Mouse (Mus musculus) T-helper 17 cell (primary cell): Measurements from ENCODE around the gene Lhx3.

Experiments
- in situ Hi-C, 2 experiments: fragments of 300-600 bp; cut with MboI, MseI; formaldehyde crosslinking; loops; 1 replicate in 1 of 2; 2 replicates in 1 of 2; pipeline ENCODE4 v1.15.1; 2025; ENCODE audit warnings: high pct_unique_total_duplicates in 2 of 2

Gene Lhx3

DNA sequence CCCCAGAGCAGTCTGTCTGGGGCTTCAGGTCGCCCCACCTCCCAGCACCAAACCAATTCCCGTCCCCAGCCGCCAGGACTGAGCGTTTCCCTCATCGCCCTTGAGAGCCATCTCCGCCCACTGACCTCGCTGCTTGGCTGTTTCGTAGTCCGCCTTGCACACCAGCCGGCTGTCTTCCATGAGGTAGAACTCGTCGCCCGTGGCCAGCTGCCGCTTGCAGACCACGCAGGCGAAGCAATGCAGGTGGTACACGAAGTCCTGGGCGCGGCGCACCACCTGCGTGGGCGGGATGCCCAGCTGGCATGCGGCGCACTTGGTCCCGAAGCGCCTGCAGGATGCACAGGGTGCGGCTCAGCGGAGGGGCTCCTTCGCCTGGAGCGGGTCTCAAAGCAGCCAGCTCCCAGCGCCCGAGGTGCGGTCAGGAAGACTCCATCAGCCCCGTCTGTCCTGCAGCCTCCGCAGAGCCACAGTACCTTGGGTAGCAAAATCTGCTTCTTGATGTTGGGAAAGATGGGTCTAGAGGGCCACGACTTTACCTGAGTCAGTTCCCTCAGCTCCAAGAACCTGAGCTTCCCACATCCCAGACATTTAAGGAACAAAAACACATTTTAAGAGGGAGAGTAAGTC is 5.1 kb downstream of the Lhx3 start:
- in situ Hi-C loops = no loop called here

DNA sequence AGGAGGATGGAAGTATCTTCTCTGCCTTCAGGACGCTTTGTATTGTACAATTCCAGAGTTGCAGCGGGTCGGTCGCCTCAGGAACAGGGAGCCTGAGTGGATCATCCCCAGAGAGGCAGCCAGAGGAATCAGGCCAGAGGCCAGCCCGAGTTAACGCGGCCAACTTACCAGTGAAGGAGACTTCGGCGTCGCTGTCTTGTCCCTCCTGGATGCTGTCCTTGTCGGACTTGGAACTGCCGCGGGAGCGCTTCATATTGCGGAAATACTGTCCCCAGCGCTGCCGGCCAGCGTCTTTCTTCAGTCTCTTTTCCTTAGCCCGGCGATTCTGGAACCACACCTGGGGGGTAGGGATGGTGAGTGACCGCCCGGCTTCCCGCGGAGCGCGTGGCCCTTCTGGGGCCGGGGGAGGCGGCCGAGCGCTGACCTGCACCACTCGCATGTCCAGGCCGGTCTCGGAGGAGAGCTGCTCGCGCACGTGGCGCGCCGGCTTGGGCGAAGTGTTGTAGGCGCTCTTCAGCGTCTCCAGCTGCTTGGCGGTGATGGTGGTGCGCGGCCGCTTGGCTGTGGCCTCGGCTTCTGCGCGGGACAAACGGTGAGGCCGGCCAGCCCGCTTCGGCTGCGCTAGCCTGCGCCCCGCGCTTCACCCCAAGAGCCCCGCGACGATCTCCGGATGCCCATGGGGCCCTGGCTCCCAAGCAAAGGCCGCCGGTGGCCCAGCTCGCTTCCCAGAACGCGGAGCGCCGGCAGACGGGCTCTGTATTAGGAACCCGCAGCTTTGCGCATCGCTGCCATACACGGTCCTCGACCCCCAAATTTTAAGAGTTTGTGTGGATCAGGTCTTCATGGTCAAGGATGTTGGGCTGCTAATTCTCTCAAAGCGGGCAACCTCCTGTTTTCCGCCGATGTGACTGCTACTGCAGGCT is 5.9 kb downstream of the Lhx3 start:
- in situ Hi-C loops = no loop called here

DNA sequence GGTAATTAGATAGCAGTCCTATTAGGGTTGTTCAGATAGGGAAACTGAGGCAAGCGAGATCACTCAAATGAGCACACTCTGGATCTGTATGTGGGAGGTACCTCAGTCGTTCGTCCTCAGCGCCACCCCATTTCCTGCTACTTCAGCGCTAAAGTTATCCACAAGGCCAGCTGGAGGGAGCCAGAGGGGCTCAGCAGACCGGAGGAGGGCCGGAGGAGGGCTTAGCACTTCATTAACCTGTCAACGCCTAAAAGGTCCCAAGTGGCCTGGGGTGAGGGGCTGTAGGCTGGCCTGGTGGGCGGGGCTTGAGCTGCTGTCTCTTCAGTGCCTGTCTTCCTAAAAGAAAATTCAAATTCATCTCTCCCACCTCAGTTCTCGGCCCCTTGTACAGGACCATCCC is 9.6 kb downstream of the Lhx3 start:
- in situ Hi-C loops = no loop called here

DNA sequence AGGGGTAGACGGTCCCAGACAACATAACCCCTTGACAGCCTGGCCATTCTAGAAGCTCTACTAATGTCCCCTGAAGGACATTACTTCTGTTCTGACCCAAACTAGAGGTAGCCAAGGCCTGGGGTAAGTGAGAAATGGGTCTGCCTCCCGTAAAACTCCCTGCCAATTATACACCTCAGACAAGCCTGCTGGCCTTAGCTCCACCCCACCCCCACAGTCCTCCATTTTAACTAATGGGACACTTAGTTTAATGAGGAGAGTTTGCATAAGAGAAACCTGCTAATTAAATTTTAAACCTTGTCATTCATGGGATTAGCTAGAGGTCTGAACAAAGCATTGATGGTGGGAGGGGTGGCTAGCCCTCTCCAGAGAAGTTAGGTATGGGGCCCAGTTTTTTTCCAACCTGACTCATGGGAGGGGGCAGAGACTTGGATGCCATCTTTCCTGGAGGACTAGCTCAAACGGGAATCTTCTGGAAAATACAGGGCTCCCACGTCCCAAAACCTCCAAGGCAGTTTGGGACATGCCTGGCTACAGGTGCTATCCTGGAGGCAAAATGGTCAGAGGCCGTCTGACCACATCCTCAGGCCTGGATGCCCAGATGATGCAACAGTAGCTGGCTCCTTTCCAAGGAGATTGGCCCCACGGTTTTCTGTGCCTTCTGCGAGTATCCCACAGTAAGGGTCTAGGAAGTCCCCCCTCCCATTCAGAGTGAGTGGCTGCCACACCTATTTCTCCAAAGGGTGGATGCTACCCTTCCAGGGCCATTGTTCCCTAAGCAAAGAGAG is 13.3 kb downstream of the Lhx3 start:
- in situ Hi-C loops = no loop called here

DNA sequence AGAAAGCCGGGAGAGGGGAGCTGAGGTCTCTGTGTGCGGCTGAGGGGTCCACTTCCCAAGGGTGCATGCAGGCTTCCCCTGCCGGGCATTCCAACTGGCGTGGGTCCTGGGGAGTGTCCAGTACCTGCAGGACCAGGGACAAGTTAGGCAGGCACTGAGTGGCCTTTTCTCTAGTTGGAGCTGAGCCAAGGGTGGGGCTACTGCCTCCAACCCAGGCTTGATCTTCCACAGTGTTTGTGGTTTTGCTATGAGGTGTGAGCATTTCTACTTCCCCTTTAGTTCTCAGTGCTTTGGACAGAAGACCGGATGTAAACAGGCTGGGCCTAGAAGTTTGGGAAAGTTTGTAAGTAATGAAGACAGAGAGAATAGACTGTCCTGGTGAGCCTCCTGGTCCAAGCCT is 19.6 kb downstream of the Lhx3 start:
- in situ Hi-C loops = no loop called here

DNA sequence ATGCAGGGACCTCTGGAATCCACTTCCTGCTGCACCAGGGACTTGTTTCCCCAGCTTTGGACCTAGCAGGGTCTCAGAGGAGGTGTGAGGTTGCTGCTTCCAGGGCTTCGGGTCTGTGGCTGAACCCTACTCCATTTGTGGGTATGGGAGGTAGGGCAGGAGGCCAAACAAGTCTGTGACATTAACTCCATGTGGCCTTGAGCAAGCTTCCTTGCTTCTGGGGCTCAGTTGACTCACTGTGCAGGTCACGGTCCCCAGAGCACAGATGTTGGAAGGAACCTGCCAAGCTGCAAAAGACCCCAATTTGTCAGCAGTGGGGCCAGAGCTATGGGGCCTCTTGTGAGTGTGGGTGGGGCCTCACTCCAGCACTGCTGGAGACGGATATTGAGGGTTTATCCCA is 23.7 kb downstream of the Lhx3 start:
- in situ Hi-C loops = no loop called here

DNA sequence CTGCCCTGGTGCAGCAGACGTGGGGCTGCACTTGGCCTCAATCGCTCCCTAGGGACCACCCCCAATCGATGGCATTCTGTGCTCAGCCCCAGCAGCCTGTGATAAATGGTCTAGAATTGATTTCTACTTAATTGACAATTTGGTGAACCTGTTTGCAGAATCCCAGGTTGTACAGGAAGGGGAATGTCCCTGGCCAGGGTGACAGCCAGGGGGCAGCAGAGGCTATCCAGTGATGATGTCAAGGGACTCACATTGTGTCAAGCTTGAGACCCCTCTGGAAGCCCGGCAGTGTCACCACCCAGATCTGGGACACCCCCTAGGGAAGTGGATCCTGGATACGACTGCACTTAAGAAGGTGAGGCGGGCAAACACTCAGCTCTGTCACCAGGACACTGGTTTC is 25.4 kb downstream of the Lhx3 start:
- in situ Hi-C loops = no loop called here

DNA sequence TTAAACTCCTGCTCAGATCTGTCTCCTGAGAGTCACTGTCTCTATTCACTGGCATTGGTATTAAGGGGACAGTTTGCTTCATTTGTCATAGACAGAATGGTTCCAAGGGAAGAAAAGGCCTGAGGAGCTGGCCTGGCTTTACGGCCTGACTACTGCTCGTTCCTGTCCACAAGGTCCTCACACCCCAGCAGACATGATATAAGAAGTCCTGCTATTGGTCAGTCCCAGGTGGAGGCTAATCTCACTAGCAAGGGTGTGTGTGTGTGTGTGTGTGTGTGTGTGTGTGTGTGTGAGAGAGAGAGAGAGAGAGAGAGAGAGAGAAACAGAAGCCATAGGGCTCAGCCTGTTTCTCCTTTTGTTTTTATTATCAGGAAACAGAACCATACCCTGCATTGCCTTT is 30.9 kb downstream of the Lhx3 start:
- in situ Hi-C loops = loop anchor here (10.0 kb wide), 2 partner anchors 108 to 898 kb away; partner anchors contain the start of genes Adamtsl2 (in 1 of the 2) and Mymk (in 1 of the 2)

DNA sequence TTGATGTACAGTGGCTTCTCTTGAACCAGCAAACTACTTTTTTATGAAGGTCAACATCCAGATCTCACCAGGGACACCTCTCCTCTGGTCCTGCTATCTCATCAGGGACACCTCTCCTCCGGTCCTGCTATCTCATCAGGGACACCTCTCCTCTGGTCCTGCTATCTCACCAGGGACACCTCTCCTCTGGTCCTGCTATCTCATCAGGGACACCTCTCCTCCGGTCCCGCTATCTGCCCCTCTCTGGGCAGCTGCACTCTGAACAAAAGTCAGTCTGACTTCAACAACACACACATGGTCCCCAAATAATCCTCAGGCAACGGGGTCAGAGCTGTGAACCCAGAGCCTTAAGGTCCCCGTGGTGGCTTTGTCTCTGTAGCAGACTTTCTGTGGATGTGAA is 31.4 kb downstream of the Lhx3 start:
- in situ Hi-C loops = loop anchor here (10.0 kb wide), 2 partner anchors 108 to 898 kb away; partner anchors contain the start of genes Adamtsl2 (in 1 of the 2) and Mymk (in 1 of the 2)

DNA sequence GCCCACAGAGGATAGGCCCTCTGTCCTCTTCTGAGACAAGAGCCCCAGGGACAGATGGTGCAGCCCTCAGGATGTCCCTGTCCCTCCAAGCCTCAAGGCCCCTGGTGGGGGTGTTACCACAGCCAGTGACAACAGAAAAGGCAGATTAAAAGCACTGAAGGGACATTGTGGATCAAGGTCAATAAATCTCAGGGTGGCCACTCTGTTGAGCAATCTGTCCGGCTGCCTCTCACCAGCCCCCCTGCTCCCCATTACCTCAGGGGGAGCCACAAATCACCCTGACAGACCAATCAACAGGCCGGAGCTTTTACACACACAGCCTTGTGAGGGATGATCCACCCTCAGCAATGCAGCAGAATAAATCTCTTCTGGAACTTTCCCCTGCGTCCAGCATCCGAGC is 32.9 kb downstream of the Lhx3 start:
- in situ Hi-C loops = loop anchor here (10.0 kb wide), 2 partner anchors 110 to 900 kb away; partner anchors contain the start of genes Adamtsl2 (in 1 of the 2) and Mymk (in 1 of the 2)

DNA sequence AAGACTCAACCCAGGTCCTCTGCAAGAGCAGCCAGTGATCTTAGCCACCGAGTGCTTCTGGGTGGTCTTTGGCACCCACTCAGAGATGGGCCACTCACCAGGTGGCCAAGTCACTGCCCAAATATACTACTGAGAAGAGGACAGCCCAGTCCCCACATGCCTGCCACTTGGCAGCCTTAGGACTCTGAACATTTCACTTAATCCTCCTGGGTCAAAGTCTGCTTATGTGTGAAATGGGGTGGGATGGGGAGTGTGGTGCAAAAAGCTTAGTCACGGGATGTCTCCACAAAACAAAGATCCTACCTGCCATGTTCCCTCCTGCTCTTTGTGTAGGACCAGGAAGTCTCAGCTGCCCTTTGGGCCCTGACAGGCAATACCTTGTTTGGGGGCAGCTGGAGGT is 35.9 kb downstream of the Lhx3 start:
- in situ Hi-C loops = loop anchor here (10.0 kb wide), 2 partner anchors 113 to 903 kb away; partner anchors contain the start of genes Adamtsl2 (in 1 of the 2) and Mymk (in 1 of the 2)

DNA sequence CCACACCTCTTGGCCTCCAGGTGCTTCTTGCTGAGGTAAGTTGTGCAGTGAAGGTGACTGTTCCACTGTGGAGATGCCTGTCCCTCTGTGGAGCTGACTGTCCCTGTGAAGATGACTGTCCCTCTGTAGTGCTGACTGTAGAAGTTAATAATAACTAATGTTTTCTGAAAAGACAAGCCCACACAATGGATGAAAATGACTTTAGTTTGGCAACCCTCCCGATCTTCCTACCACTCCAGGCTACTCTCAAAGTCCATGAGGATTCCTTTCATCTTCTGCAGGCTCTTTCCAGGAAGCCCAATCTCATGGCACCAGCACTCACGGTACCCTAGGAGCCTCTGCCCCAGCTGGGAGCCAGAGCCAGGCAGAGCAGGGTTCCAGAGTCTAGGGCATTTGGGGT is 37.7 kb downstream of the Lhx3 start:
- in situ Hi-C loops = loop anchor here (10.0 kb wide), 2 partner anchors 114 to 904 kb away; partner anchors contain the start of genes Adamtsl2 (in 1 of the 2) and Mymk (in 1 of the 2)

DNA sequence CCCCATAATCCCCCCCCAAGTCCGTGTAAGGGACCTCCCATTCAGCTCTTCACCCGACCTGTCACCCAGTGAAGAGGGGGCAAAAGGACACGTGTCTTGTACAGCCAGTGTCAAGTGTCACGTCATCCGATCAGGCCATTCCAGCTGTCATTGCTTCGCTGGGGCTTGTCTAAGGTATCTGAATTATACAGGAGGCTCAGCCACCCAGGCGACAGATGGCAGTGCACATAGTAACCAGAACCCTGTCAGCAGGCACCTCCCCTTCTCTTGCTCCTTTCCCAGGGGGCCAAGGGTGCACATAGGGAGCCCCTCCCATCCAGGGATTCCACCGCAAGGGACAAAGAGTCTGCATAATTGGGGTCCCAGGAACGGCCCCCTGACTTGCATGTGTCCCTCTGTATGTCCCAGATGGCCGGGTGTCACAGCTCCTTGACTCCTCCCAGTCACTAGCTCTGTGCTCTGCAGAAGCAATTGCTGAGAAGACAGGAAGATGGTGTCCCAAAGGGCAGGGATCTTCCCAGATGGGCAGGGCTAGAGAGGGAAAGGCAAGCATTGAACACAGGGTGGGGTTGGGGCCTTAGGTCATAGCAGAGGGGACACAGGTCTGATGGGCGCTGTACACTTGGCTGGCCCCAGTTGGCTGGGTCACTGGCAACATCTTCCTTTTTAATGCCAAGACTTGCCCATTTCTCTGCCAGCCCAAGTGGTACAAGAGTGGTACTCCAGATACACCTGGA is 39.1 kb downstream of the Lhx3 start:
- in situ Hi-C loops = no loop called here

DNA sequence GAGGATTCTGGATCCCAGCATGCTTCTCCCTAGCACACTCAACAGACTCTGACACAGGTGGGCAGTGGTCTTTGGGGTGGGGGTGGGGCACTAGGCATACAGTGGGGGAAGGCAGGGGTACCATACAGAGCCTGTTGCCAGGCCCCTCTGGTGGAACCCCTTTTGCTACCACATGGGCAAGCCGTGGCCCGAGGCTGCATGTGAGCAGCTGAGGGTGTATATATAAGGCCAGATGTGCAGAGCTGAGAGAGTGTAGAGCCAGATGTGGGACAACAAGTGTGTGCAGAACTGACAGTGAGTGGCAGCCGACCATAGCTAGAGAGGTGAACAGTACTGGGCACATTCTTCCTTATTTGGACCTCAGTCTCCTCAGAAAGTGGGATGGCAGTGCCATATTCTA is 41.2 kb downstream of the Lhx3 start:
- in situ Hi-C loops = no loop called here

DNA sequence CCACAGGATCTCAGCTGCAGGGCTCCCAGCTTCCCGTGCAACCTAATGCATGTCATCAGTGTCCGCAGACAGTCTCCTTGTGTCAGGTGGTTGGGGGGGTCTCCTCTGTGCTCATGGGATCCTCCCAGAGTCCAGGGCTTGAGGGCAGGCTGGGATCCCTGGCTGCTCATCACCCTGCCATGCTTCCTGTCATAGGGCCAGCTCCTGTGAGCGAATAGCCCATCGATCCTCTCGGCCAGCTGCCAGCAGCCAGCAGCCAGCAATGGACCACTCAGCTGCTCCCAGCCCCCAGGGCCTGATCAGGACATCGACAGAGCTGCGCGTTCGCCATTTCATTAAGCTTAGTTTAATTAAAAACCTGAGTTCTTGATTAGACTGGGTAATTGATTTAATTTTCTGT is 50.0 kb downstream of the Lhx3 start:
- in situ Hi-C loops = loop anchor here in 1 of 2 experiments (5.0 kb wide), 1 partner anchor 119 kb away; no protein-coding TSS in a partner anchor

DNA sequence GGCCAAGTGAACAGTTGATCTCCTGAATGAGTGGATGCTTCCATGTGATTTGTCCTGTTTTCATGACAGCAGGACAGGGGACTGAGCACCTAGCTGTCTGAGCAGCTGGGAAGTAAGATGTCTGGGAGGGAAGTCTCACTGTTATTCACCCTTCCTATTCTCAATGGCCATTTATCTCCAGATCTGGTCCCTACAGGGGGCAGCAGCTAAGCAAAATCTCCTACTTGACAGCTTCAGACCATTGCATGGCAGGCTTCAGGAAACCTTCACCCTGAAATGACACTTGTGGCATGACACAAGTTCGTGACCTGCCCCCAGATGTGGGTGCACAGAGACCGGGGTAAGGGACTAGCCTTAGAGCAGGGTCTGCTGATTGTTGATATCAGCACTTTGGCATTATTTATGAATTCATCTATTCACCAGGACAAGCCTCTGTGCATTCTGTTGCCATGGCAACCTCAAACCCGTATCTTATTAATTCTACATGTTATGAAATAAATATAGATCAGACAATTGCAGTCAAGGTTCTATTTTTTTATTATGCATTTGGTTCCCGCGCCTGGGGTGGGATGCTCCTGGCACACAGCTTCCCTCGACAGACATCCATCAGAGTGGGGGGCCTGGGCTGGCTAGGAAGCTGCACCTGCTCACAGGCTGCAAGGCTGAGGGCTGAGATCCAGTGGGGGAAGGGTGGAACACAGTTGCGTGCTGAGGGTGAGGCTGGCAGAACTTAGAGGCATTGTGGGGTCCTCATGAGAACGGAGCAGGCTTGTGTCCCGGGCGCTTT is 51.7 kb downstream of the Lhx3 start:
- in situ Hi-C loops = loop anchor here in 1 of 2 experiments (5.0 kb wide), 1 partner anchor 121 kb away; no protein-coding TSS in a partner anchor

DNA sequence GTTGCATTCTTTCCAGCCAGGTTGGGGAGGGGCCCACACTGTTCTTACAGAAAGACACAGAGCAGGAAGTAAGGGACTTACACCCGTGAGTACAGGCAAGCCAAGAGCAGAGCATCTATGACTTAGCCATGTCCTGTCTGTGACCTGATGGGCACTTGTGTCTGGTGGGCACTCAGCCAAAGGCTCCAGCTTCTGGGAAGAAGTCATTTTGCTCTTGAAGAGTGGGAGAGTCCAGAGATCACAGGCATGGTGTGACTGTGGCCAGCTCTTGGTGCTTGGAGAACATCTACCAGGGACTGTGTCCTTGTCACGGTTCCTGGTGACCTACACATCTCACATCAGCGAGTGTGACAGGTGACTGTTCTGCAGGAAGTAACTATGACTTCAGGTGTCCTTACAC is 52.4 kb downstream of the Lhx3 start:
- in situ Hi-C loops = loop anchor here in 1 of 2 experiments (5.0 kb wide), 1 partner anchor 122 kb away; no protein-coding TSS in a partner anchor

DNA sequence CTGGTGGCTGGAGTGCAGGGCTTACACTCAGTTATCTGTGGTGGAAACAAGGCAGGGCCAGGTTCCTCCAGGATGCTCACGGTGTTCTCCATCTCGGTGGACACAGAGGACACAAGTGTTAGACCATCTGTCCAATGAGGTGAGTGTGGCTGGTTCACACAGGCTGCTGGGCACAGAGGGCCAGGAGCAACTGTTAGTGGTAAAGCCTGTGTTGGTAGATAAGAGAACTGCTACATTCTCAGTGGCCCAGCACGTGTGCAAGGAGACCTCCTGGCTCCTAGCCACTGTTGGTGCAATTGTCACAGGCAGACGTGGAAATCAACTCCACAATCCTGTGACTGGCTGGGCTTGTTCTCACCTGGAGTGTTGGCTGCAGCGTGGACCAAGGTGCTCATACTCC is 53.5 kb downstream of the Lhx3 start:
- in situ Hi-C loops = loop anchor here (5.0 kb wide), 3 partner anchors 68 to 123 kb away; no protein-coding TSS in a partner anchor

DNA sequence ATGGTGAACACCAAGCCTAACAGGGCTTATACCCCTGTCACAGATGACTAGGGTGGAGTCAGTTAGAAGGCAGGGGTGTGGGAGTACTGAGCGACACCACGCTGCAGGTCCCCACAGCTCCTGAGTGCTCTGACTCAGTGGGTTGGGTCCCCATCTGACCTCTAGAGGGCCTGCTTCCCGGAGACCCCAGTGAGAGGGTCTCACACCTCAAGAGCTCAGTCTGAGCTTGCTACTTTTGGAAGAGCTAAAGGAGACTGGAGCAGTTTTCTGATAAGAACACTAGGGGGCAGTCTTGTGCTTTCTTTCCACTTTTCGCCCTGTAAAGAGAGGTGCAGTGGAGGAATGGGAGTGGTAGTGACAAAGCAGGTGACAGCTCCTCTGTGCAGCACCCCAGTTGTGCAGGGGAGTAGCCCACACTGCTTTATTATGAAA is 54.2 kb downstream of the Lhx3 start:
- in situ Hi-C loops = loop anchor here (5.0 kb wide), 3 partner anchors 68 to 123 kb away; no protein-coding TSS in a partner anchor

DNA sequence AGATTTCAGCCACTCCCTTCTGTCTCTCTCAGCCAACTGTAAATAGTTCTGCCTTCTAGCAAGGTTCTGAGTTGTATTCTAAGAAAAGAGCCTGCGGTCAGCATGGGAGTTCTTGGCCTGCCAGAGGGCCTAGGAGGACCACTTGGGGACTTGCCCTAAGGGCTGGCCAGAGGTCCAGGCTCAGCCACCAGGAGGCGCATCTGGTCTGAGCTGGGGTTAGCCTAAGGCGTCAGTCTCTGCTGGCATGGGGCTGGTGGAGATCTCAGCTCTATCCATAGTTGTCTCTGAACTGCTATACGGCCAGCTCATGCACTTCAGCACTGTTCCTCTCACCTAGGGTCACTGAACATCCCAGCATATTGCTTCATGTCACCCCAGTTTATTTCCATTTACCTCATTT is 54.8 kb downstream of the Lhx3 start:
- in situ Hi-C loops = loop anchor here (5.0 kb wide), 3 partner anchors 69 to 124 kb away; no protein-coding TSS in a partner anchor
